Mouse (Mus musculus) heart, adult 18-20 months (tissue): ENCODE results near the gene Sorcs3. TPM values are rescaled to one million over a fixed set of nuclear protein-coding genes. Genes with fewer than 3 reads are reported as not detected.

Experiments
- DNase-seq, 2 experiments: peaks; one replicate each; pipeline ENCODE4 v3.0.0; 2021 to 2022; ENCODE audit warnings: mixed read lengths in 1 of 2
- total RNA-seq, 2 experiments: library from RNA; stranded (reverse); gene quantifications; 2 replicates each; pipeline ENCODE4 v1.2.3; 2021

The Sorcs3 gene
- total RNA-seq, 2 experiments from 2014 or later: not detected

DNA sequence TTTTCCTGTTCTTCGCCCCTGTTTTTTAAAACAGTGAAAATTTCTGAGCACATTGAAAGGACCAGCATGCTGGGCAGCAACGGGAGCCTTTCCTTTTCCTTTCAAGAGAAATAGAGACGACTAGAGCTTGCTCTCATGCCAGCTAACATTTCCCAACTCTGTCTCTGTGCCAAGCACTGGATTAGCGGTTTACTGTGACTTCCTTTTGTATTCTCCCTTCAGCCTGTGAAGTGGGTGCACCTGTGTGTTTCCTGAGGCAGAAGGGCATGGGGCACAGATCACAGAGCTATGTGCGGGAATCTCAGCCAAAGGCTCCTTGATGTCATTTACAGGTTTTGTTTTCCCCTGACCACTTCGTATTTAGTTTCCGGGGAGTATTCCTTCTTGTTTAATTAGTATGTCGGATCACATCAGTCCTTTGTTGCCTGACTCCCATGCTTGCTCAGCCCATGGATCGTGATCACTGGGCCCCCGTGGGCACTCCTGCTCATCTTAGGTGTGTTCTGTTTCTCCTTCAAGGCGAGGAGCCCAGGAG, 172.2 kb downstream of the Sorcs3 start:
- DNase-seq: no peak

DNA sequence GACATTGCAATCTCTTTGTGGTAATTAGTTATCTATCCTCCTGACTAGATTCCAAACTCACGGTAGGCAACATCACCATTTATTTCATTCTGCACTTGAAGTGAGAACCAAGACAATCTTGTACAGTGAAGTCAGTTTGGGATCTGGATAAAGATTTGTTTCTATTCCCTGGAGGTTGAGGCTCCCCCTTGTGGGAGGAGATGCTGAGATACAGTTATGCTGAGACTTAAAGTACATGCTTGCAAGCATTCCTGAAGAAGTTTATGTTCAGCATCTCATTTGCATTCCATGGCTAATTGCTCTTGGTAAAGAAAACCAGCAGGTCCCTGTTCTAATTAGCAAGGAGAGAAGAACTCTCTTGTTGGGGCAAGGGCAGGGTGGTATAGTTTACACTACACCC, 185.7 kb downstream of the Sorcs3 start:
- DNase-seq: peak in 1 of 2 experiments; percentile 15

DNA sequence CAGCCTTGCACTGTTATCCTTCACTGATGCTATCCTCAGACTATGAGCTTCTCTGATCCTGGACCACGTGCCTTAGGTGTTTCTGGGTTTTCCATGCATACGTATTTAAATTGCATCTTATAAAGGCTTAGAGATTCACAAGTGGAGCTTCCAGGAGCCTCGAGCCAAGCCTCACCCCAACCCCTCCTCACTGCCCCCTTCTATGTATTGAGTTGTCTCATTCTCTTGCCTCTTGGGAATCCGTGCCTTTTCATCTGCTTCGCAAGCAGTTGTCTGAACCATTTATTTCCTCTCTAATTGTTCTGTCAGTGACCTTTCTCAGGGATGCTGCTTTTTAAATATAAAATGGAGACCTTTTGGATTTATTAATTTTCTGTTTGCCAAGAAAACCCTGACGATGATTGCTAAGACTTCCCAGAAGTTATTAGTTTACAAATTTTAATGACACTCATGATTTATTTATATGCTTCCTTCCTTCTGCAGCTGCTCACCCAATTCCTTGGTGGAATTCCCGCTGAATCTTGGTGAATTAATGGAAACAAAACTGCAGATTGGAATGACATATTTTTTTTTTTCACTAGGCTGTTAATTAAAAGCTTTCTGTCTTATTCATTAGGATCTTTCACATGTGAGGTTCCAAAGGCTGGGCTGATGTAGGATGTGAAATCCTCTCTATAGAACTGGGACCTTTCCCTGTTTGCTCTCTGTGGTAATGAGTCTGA, 199.1 kb downstream of the Sorcs3 start:
- DNase-seq: no peak

DNA sequence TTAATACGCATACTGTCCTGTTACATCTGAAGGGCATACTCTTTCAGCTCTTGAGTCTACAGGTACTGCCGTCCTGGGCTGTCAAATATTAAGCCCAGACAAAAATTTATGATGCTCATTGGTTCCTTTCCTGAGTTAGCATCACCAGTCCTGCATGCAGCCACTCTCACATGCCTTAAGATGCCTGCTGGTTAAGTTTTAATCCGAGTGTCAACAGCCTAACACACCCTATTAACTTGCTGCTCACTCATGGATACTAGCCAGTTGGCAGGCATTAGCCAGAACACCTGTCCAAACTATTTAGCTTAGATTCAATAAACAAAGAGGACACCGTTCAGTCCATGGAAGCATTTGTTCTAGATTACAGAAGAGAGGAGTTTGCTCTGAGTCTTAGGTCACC, 202.4 kb downstream of the Sorcs3 start:
- DNase-seq: no peak

DNA sequence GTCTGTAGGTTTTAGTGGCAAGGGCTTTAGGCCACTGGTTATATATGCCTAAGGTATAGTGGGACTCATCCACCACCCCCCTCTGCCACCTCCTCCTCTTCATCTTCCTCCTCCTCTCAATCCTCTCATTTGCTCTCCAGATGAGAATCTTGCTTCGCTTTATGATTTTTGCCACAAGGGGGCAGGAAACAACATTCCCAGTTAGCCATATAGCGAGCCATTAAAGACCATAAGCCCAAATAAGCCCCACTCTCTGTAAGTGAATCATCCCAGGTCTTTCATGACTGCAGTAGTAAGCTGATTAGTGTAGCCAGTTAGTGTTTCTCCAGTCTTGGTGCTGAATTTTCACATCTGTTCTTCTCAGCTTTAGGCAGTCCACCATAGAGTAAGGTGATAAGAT, 205.5 kb downstream of the Sorcs3 start:
- no peak for DNase-seq

DNA sequence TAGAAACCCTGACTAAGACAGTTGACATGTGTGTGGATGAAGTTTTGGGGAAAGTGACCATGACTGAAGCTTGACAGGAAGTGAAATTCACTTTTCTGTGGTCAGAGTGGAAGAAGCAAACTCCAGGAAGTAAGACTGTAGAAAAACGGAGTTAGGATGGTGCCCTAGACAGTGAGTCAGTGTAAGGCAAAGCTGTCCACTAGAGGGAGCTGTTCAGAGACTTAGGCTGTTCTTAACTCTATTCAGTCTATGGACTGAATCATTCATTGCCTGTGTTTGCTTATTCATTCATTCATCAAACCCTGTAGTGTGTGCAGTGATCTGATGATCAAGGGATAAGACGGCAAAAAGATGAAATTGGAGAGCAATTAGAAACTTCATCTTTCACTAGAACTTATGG, 208.0 kb downstream of the Sorcs3 start:
- DNase-seq: peak in 1 of 2 experiments; percentile 13

DNA sequence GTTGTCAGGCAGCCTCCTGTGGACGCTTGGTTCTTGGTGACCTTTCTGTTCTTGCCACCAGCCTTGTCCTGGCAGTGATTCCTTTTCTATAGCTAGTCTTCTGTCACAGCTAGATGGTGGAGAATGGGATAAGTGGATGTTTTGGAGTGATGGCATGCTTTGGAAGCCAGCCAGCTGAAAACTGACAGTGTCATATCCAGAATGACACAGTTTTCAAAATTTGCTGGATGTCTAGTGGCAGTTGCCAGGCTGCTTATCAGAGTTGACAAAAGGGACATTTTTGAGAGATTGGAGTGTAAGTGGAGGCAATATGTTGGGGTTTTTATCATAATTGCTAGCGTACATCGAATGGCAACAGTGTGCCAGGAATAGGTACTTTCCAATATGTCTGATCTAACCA, 212.5 kb downstream of the Sorcs3 start:
- no peak for DNase-seq

DNA sequence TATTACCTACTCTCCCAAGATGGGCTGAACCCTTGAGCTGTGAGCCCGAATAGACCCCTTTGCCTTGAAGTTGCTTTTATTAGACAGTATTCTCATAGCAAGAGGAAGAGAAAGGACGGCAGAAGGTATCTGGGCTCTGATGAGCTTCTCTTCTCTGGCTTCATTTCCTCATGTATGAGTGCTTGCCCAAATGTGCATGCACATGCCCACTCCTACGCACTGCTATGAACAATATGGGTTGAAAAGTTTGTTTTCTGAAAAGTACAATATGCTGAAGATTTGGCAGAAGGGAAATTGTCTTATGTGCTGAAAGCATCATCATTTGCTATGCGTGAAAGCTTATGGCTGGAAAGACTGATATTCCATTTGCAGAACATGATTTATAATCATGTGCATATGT, 223.4 kb downstream of the Sorcs3 start:
- DNase-seq: no peak

DNA sequence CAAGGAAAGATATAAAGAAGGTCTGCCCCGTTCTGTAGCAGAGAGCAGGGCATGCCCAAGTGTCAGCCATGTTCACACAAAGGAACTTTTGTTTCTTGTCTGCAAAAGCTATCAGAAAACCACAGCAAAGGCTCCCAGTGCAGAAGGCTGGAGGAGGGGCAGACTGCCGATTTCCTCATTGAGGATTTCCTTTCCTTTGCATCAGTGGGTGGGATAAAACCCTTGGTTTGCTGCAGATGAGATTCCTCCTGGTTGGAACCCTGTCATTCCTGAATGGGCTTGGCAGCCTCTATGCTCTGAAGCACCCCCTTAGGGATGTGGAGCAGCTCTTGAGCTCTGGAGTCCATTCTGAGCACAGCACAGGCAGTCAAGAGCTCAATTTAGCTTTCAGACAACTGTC, 223.9 kb downstream of the Sorcs3 start:
- no peak for DNase-seq

DNA sequence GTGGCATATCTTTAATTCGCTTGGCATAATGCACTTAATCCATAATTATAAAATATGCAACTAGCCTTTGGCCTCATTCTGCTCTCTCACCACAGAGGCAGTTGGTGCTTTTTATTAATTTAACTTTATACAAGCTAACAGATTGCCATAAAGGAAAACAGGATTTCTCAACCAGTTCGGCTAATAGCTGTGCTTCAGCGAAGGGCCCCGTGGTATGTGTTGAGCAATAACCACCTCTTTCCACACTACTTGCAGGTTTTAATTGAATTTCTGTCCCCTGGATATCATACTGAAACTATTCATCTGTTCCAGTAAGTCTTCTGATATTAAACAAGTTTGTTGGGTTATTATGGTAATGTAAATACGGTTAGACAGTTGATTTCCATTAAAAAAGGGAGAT, 224.5 kb downstream of the Sorcs3 start:
- no peak for DNase-seq

DNA sequence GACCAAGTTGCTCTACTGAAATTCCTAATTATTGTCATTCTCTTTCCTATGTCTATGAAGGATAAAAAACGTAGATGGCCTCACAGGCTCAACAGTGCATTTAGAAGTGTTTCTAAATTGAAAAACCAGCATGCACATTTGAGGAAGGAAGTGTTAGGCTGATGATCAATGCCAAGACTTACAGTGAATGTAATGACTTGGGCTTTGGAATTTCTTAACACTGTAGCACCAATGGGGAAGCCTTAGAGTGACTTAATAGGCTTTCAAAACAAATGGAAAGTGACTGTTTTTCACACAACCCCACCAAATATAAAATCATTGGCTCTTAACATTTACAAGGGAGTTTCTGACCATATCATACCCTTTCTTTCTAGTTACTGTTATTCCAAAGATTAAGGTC, 232.6 kb downstream of the Sorcs3 start:
- no peak for DNase-seq

DNA sequence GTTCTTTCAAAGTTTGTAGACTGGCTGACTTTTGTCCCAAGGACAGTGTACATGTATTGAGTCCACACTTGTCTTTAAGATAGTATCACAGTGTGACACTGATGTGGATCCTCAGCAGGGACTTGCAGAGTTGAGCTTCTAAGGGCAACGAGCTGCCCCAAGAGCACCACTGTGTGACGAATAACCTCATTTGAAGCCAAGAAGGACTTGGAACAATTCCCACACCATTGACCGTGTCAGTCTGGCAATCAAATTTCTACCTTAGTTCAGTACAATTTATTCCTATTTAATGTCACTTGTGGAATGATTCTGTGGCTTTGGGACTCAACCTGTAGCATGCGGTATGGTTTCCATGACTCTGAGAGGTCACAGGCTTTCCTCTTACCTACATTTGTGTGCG, 255.3 kb downstream of the Sorcs3 start:
- no peak for DNase-seq

DNA sequence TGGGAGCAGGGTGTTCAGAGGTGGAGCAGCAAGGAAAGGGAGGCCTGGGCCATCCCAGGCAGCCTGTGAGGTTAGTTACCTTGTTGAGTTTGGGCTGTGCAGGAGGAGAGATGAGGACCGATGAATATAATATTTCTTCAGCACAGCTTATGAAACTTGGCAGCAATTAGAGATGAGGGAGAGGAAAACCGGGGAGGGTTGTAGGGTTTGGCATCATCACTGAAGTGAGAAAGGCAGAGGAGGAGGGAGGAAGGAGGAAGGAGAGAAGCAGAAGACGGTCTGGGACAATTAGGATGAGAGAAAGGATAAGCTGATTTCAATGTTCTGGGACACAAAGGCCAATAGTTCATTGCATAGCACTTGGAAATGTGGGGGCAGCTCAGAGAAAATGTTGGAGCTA, 256.6 kb downstream of the Sorcs3 start:
- no peak for DNase-seq

DNA sequence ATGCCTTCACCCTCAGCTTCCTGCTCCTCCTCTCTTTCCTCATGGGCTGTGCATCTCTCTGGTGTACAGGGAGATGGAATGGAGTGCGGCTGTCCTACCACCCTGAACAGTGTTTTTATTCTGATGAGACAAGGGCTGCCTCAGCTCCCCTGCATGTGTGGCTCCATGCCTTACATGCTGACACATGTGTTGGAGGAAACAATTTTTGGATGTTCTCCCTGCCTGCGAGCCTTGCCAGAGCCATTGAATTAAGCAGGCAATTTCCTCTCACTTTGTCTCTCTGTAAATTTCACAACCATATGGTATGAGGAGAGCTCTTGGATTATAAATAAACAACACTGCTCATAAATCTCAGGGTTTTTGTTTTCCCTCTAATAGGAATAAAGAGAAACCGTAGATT, 257.7 kb downstream of the Sorcs3 start:
- DNase-seq: no peak

DNA sequence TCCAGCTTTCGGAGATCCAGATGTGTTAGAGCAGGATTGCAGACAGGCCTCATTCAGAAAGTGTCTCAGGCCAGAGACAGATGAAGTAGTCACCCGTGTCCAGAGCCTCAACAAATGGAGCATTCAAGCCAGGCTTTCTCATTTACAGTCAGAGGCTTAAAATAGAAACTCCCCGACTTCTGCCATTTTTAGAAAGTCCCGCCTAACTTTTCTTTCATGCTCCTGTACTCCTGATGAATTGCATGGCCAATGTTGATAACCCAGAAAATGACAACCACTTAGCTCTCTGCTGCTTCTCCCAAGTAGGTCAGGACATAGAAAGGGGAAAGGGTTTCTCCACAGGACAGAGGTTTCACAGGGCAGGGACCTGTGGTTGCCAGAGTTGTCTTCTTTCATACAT, 261.6 kb downstream of the Sorcs3 start:
- DNase-seq: peak; percentile 7 to 18

DNA sequence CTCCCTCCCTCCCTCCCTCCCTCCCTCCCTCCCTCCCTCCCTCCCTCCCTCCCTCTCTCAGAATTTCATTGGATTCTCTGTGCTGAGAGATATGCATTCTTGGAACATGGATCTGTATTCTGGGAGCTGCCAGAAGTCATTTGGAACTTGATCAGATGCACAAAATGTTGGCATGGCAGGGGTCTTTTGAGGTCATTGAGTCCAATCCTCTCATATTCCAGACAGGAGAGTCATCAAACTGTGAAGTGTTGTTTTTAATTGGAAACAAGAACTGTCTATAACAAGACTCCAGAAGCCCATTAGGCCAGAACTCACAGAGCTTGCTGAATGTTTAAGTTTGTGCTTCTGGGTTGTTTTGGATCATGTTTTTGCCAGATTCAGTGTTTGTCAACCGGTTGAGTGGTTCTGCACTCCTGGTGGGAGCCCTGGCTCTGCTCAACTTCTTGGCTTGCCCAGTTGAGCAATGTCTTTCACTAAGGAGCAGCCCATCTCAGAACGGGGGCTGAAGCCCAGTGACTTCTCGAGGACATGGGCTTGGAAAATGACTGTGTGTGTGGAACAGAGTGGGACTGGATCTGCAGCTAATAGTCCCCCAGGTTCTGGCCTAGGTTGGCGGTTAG, 264.1 kb downstream of the Sorcs3 start:
- no peak for DNase-seq

DNA sequence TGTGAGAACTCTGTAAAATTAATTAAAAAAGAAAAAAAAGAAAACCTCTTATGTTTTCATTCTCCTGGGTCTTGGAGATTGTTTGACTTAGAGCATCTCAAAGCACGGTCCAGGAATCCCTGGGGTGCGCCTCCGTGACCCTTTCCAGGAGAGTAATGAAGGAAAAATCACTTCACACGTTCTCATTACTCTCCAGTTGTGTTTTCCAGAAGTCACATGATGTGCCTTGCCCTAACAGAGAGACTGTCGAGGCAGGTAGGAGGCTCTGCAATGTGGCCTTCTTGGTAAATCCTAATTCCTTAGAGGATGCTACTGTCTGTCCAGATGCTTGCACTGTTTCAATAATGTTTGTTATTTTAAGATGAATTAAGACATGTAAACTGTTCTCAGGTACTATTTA, 266.1 kb downstream of the Sorcs3 start:
- DNase-seq: no peak

DNA sequence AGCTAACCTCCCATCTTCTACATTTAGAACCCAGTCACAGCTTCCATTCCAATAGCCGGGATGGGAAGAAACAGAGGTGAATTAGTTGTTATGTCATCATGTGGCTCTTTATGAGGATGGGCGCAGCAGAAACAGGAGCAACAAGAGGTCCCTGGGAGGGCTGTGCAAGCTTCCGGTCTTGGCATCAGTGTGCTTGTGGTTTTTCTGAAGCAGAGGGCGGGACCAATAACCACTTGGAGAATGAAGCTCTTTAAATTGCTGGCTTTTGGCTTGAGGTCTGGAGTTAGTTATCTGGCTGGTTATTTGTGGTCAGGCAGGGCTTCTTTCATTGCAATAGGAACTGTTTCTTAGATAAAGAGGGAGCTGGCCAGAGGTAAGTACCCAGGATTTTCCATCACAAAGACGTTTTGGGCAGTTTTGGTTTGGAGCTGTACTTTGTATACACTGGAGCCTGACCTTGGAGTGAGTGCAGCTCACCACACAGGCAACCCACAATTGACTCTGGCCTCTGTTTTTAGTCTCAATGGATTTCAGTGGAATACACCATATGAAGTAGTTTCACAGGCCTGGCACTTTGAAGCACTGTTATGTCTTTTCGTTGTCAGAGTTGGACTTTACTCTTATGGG, 270.1 kb downstream of the Sorcs3 start:
- DNase-seq: no peak

DNA sequence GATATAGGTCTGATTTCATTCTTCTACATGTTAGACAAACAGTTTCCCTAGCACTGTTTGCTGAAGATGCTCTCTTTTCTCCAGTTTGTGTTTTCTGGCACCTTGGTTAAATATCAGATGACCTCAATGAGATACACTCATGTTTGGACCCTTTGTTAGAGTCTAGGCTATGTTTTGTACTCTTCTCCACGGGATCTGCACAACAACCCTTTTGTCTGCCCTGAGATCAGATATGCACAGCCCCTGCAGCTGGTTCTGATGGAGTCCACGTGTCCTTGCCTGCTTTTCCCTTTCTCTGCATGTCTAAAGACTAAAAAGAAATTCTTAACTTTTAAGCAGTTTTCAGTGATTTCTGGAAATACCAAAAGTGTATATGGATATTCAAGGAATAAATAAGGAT, 273.0 kb downstream of the Sorcs3 start:
- no peak for DNase-seq

DNA sequence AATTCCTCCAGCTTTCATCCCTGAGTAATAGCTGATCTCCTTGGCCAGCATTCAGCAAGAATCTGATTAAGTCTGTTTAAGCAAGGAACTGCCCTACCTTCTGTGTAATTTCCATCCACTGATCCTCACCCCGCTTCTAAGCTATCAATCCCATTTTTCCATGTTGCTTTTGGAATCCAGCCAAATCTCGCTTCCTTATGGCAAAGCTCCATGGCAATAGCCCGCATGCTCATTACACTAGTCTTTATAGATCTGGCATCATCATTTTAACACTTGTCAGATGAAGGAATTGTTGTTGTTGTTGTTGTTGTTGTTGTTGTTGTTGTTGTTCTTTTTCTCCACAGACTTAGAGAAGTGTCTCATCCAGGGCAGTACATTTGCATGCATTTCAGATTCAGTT, 277.1 kb downstream of the Sorcs3 start:
- no peak for DNase-seq

DNA sequence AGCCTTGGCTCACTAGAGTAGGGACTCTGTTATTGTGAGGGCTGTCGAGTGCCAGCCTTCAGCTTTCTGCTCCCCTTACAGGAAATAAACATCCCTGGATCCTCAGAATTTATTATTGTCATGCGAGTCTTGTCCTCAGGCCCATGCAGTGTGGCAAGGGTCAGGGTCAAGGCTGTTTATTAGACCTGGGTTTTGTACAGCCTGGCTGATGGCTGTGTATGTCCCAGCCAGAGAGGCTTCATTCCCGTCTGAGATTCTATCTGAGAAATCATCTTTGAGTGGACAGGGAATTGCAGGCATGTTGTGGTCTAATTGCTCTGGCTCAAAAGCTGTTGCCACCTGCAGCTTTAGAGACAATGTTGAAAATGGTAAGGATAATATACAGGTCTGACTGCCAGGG, 285.3 kb downstream of the Sorcs3 start:
- DNase-seq: no peak

DNA sequence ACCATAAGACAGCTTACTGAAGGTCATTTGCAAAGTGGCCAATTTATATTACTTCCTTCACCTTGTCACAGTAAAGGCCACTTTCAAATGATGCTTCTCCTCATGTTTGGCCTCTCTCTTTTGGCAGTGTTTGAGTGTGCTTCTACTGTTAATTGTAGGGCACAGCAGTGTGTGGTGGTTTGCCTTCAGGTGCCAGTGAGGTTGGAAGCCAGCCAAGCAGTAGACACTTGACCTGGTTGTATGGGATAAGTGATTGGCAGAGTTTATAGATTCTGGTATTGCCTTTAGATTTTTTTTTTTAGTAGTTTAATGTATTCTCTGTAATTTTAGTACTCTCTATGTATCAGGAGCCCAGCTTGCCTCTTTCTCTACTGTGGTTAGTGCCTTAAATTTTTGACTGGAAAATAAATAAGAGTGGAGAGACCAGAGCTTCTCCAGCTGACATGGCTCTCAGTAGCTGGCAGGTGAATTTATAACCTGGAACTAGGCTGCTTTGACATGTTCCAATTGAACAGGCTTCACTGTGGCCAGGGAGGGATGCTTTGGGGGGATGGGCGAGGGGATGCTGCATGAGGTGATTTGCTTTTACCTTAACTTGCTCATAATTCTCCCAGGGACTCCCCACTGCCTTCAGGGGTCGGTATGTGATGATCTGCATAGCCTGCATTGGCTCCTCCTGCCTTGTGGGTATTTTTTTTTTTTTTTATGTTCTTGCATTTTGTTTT, 298.2 kb downstream of the Sorcs3 start:
- no peak for DNase-seq

DNA sequence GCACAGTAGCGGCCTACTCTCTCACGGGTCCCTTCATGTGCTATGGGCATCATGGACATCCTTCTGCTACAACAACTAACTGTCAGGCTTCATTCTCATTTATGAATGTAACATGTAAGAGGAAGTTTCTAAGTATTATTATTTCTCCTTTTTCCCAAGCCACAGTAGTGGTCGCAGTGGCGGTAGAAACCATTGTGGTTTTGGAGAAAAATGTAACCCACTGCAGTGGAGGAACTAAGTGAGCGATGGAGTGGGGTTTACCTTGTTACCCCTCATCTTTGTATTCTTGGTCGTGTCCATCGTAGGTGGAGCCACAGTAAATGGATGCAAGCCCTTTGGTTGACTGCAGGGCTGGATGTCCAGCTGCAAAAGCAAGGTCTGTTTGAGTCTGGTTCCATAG, 318.0 kb downstream of the Sorcs3 start:
- DNase-seq: no peak
